Mouse (Mus musculus): ENCODE measurements around the gene Cse1l. TPM values are rescaled to one million over a fixed set of nuclear protein-coding genes. Genes with fewer than 3 reads are reported as not detected.

The Cse1l gene
- polyA plus RNA-seq, 1 experiment from 2014 or later, result 85.5 TPM

GRCm38 (mm10) chr2:166933943-166934342 is 28.1 kb downstream of the Cse1l start:
- Histone ChIP-seq H3K27me3 (replicated peaks; ENCODE audit: control insufficient read depth, insufficient read depth, low read length) (no peaks in the 10 kb centered on the region), H3K4me3 (ENCODE audit: low read length) (no peak overlapping the region), H3K4me1 (ENCODE audit: control insufficient read depth, insufficient read depth, low read length) (no peaks in the 10 kb centered on the region), H3K9ac (ENCODE audit: low read depth, low read length) (no peak overlapping the region), H3K27ac (ENCODE audit: low read length) (no peak overlapping the region), H3K36me3 (ENCODE audit: control insufficient read depth, insufficient read depth, low read length) (peaks cover 14% of the 10 kb centered on the region; the same call in 1 of the 2 replicates), H3K4me2 (ENCODE audit: low read depth, low read length) (no peak overlapping the region), H3K9me3 (ENCODE audit: control insufficient read depth, low read length) (no peaks in the 10 kb centered on the region)
- no peak for ATAC-seq
- WGBS, result 93% methylated on average over 6 of the region's 6 CpGs

GRCm38 (mm10) chr2:166934416-166934815 is 28.6 kb downstream of the Cse1l start:
- WGBS, result 82% methylated on average over 5 of the region's 5 CpGs
- Histone ChIP-seq H3K36me3 (ENCODE audit: control insufficient read depth, insufficient read depth, low read length) (peaks cover 18% of the 10 kb centered on the region; the same call in 1 of the 2 replicates), H3K4me3 (ENCODE audit: low read length) (no peak overlapping the region), H3K27ac (ENCODE audit: low read length) (no peak overlapping the region), H3K4me2 (ENCODE audit: low read depth, low read length) (no peak overlapping the region), H3K27me3 (replicated peaks; ENCODE audit: control insufficient read depth, insufficient read depth, low read length) (no peaks in the 10 kb centered on the region), H3K9ac (ENCODE audit: low read depth, low read length) (no peak overlapping the region), H3K9me3 (ENCODE audit: control insufficient read depth, low read length) (no peaks in the 10 kb centered on the region), H3K4me1 (ENCODE audit: control insufficient read depth, insufficient read depth, low read length) (no peaks in the 10 kb centered on the region)
- no peak for ATAC-seq

- no peak for ATAC-seq
- 89% methylated on average over 7 of the region's 7 CpGs for WGBS
- Histone ChIP-seq H3K4me2 (ENCODE audit: low read depth, low read length) (no peak overlapping the region), H3K27me3 (replicated peaks; ENCODE audit: control insufficient read depth, insufficient read depth, low read length) (no peaks in the 10 kb centered on the region), H3K9me3 (ENCODE audit: control insufficient read depth, low read length) (no peaks in the 10 kb centered on the region), H3K4me3 (ENCODE audit: low read length) (no peak overlapping the region), H3K27ac (ENCODE audit: low read length) (no peak overlapping the region), H3K4me1 (ENCODE audit: control insufficient read depth, insufficient read depth, low read length) (no peaks in the 10 kb centered on the region), H3K9ac (ENCODE audit: low read depth, low read length) (no peak overlapping the region), H3K36me3 (ENCODE audit: control insufficient read depth, insufficient read depth, low read length) (peaks cover 18% of the 10 kb centered on the region; the same call in 1 of the 2 replicates)
These were observed 29.7 kb downstream of the Cse1l start for GRCm38 (mm10) chr2:166935582-166935981.

DNA sequence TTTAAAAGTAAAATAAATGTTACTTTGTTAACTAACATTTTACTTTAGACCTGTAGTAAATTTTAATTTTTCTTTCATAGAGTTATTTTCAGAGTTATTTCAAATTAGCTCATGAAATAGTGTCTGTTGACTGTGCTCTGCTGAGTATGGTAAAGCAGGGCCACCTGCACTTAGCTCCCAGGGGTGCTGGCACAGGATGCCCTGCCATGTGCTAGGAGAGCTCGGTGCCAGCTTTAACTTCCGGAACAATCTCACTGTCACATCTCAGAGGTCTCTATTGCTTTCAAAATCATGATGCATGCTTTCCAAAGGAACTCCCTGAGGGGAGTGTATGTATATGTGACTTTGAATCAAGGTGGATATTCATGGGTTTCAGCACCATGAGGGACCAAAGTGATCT is 30.3 kb downstream of the Cse1l start:
- no peak for ATAC-seq
- H3K27ac ChIP-seq (ENCODE audit: low read length), result no peak overlapping the region
- 88% methylated on average over 2 of the region's 2 CpGs for WGBS

GRCm38 (mm10) chr2:166943146-166943545 is 37.3 kb downstream of the Cse1l start:
- 92% methylated on average over 2 of the region's 2 CpGs for WGBS
- no peak overlapping the region for H3K4me2 ChIP-seq (ENCODE audit: low read depth, low read length)
- H3K36me3 ChIP-seq (ENCODE audit: control insufficient read depth, insufficient read depth, low read length), result peaks cover 11% of the 10 kb centered on the region; the same call in 1 of the 2 replicates
- no peaks in the 10 kb centered on the region for H3K9me3 ChIP-seq (ENCODE audit: control insufficient read depth, low read length)
- H3K27ac ChIP-seq (ENCODE audit: low read length), result no peak overlapping the region
- no peak for ATAC-seq
- no peak overlapping the region for H3K9ac ChIP-seq (ENCODE audit: low read depth, low read length)
- H3K27me3 ChIP-seq (replicated peaks; ENCODE audit: control insufficient read depth, insufficient read depth, low read length), result no peaks in the 10 kb centered on the region
- no peaks in the 10 kb centered on the region for H3K4me1 ChIP-seq (ENCODE audit: control insufficient read depth, insufficient read depth, low read length)
- no peak overlapping the region for H3K4me3 ChIP-seq (ENCODE audit: low read length)

More for the DNA sequence above, 30.3 kb downstream of the Cse1l start:
- Histone ChIP-seq H3K4me1 (ENCODE audit: control insufficient read depth, insufficient read depth, low read length) (no peaks in the 10 kb centered on the region), H3K4me2 (ENCODE audit: low read depth, low read length) (no peak overlapping the region), H3K9me3 (ENCODE audit: control insufficient read depth, low read length) (no peaks in the 10 kb centered on the region), H3K9ac (ENCODE audit: low read depth, low read length) (no peak overlapping the region), H3K36me3 (ENCODE audit: control insufficient read depth, insufficient read depth, low read length) (peaks cover 18% of the 10 kb centered on the region; the same call in 1 of the 2 replicates), H3K27me3 (replicated peaks; ENCODE audit: control insufficient read depth, insufficient read depth, low read length) (no peaks in the 10 kb centered on the region), H3K4me3 (ENCODE audit: low read length) (no peak overlapping the region)

DNA sequence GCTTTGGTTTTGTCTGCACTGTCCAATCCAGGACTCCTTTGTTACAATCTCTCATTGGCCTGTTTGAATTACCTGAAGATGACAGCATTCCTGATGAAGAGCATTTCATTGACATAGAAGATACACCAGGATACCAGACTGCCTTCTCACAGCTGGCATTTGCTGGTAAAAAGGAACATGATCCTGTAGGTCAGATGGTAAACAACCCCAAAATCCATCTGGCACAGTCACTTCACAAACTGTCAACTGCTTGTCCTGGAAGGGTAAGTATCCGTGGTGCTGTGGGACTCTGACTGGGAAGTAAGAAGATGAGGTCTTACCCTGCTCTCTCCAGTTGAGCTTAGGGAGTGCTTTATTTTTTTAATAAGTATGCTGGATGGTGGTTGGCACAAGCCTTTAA is 38.5 kb downstream of the Cse1l start:
- no peaks in the 10 kb centered on the region for H3K4me1 ChIP-seq (ENCODE audit: control insufficient read depth, insufficient read depth, low read length)
- no peaks in the 10 kb centered on the region for H3K9me3 ChIP-seq (ENCODE audit: control insufficient read depth, low read length)
- no peak for ATAC-seq
- no peak overlapping the region for H3K9ac ChIP-seq (ENCODE audit: low read depth, low read length)
- 82% methylated on average over 1 of the region's 1 CpGs for WGBS
- H3K27me3 ChIP-seq (replicated peaks; ENCODE audit: control insufficient read depth, insufficient read depth, low read length), result no peaks in the 10 kb centered on the region
- peaks cover 10% of the 10 kb centered on the region; the same call in 1 of the 2 replicates for H3K36me3 ChIP-seq (ENCODE audit: control insufficient read depth, insufficient read depth, low read length)
- no peak overlapping the region for H3K4me3 ChIP-seq (ENCODE audit: low read length)
- no peak overlapping the region for H3K4me2 ChIP-seq (ENCODE audit: low read depth, low read length)
- H3K27ac ChIP-seq (ENCODE audit: low read length), result no peak overlapping the region

DNA sequence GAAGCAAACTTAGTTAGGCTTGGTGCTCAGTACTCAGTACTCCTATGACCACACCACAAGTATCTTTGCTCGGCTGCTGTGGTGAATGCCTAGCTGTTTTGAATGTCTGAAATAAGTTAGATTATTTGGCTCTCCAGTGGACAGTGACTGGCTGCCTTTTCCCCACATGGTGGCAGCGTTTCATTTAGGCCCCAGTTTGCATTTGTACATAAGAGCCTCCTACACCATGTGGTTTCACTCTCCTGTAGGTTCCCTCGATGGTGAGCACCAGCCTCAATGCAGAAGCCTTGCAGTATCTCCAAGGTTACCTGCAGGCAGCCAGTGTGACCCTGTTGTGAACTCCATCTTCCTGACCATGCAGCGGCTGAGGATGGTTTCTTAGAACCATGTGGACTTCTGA is 39.6 kb downstream of the Cse1l start:
- H3K27me3 ChIP-seq (replicated peaks; ENCODE audit: control insufficient read depth, insufficient read depth, low read length), result no peaks in the 10 kb centered on the region
- H3K4me1 ChIP-seq (ENCODE audit: control insufficient read depth, insufficient read depth, low read length), result no peaks in the 10 kb centered on the region
- H3K4me3 ChIP-seq (ENCODE audit: low read length), result no peak overlapping the region
- no peaks in the 10 kb centered on the region for H3K9me3 ChIP-seq (ENCODE audit: control insufficient read depth, low read length)
- WGBS, result 44% methylated on average over 4 of the region's 4 CpGs
- H3K36me3 ChIP-seq (ENCODE audit: control insufficient read depth, insufficient read depth, low read length), result peaks cover 14% of the 10 kb centered on the region; the same call in 1 of the 2 replicates
- no peak overlapping the region for H3K27ac ChIP-seq (ENCODE audit: low read length)
- H3K4me2 ChIP-seq (ENCODE audit: low read depth, low read length), result no peak overlapping the region
- no peak overlapping the region for H3K9ac ChIP-seq (ENCODE audit: low read depth, low read length)
- ATAC-seq, result 0 out of 2 replicates have a peak, but pooled peaks have one; percentile 21

DNA sequence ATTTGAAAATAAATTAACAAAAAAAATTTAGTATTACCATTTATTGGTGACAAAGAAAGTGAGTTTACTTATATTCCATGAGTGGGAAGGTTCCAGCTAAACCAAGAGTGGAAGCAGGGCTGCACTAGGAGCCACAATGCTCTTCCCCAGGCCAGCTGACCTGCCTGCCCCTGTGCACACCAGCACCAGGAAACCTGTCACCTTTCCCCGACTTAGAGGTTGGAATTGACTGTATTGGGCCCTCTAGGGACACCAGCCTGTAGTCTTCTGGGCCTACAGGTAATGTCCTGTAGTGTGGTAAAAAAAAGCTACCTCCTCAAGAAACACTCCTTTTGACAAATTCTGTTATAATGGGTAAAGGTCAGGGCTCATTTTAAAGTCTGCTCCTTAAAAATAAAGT is 42.4 kb downstream of the Cse1l start:
- WGBS, result 68% methylated on average over 1 of the region's 1 CpGs
- Histone ChIP-seq H3K4me2 (ENCODE audit: low read depth, low read length) (no peak overlapping the region), H3K9ac (ENCODE audit: low read depth, low read length) (no peak overlapping the region), H3K27ac (ENCODE audit: low read length) (no peak overlapping the region), H3K9me3 (ENCODE audit: control insufficient read depth, low read length) (no peaks in the 10 kb centered on the region), H3K4me1 (ENCODE audit: control insufficient read depth, insufficient read depth, low read length) (no peaks in the 10 kb centered on the region), H3K36me3 (ENCODE audit: control insufficient read depth, insufficient read depth, low read length) (peaks cover 14% of the 10 kb centered on the region; the same call in 1 of the 2 replicates), H3K27me3 (replicated peaks; ENCODE audit: control insufficient read depth, insufficient read depth, low read length) (no peaks in the 10 kb centered on the region), H3K4me3 (ENCODE audit: low read length) (no peak overlapping the region)
- ATAC-seq, result no peak

- Histone ChIP-seq H3K27me3 (replicated peaks; ENCODE audit: control insufficient read depth, insufficient read depth, low read length) (no peaks in the 10 kb centered on the region), H3K4me2 (ENCODE audit: low read depth, low read length) (no peak overlapping the region), H3K4me3 (ENCODE audit: low read length) (no peak overlapping the region), H3K27ac (ENCODE audit: low read length) (no peak overlapping the region), H3K4me1 (ENCODE audit: control insufficient read depth, insufficient read depth, low read length) (no peaks in the 10 kb centered on the region), H3K9me3 (ENCODE audit: control insufficient read depth, low read length) (no peaks in the 10 kb centered on the region), H3K36me3 (ENCODE audit: control insufficient read depth, insufficient read depth, low read length) (peaks cover 12% of the 10 kb centered on the region; the same call in 1 of the 2 replicates), H3K9ac (ENCODE audit: low read depth, low read length) (no peak overlapping the region)
- 89% methylated on average over 10 of the region's 10 CpGs for WGBS
- ATAC-seq, result no peak
These were observed 43.1 kb downstream of the Cse1l start for GRCm38 (mm10) chr2:166948936-166949335.
